Mouse (Mus musculus): ENCODE measurements around the gene Tceal8.
A peak's percentile ranks its signal among the peaks of the same experiment; 100 is the strongest.

Tceal8 gene

GRCm38 (mm10) chrX:136127744-136128064, 44.4 kb downstream of the Tceal8 start:
- peak; percentile 59 for DNase-seq (ENCODE audit: low read depth, low spot score)

GRCm38 (mm10) chrX:136127038-136127743, 45.0 kb downstream of the Tceal8 start:
- peak; percentile 50 for DNase-seq (ENCODE audit: low read depth, low spot score)
